Mouse (Mus musculus): ENCODE data around the gene Ncam2. TPM values are rescaled to one million over a fixed set of nuclear protein-coding genes. Genes with fewer than 3 reads are reported as not detected.

The Ncam2 gene
- total and polyA plus RNA-seq, 3 experiments, result 0.02 to 0.09 (median 0.05) TPM

DNA sequence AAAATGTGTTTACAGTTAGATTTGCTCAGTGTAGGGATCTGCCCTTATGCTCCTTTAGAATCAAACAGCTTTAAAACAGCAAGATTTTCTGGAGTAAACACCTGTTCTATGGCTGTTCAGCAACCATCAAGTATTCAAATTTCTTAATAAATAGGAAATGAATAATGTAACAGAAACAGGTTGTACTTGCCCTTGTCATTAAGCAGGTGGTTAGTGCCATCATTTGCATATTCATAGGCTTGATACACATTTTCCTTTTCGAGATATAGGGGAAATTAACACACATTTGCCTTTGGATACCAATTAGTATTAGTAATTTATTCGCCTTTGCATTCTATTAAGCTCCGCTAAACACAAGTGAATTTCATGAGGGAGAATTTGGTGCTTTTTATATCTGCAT lies 335.7 kb downstream of the Ncam2 start:
- no peak for TF ChIP-seq POLR2A (IDR thresholded peaks at IDR 0.05; ENCODE audit: insufficient read depth, low read depth, low read length)
- no peak for TF ChIP-seq CTCF (IDR thresholded peaks at IDR 0.05)
- TF ChIP-seq EP300 (IDR thresholded peaks at IDR 0.05; ENCODE audit: insufficient read depth, low read depth, low read length), result no peak
- H3K27me3 ChIP-seq (ENCODE audit: control insufficient read depth, insufficient read depth, low read length), result no peaks in the 10 kb centered on the region
- H3K36me3 ChIP-seq (ENCODE audit: control insufficient read depth, insufficient read depth, low read length), result no peaks in the 10 kb centered on the region
- H3K79me2 ChIP-seq (replicated peaks; ENCODE audit: control insufficient read depth, insufficient read depth, low read length), result no peaks in the 10 kb centered on the region
- H3K9ac ChIP-seq (ENCODE audit: low read depth, low read length), result no peak overlapping the region
- H3K27ac ChIP-seq, result no peak overlapping the region
- WGBS, result 65% methylated on average over 3 of the region's 3 CpGs
- intact Hi-C loops (cut with DNase I), result no loop called here
- DNase-seq, result no peak
- no peaks in the 10 kb centered on the region for H3K4me1 ChIP-seq (ENCODE audit: control insufficient read depth, insufficient read depth, low read length)
- H3K4me3 ChIP-seq, result no peak overlapping the region

DNA sequence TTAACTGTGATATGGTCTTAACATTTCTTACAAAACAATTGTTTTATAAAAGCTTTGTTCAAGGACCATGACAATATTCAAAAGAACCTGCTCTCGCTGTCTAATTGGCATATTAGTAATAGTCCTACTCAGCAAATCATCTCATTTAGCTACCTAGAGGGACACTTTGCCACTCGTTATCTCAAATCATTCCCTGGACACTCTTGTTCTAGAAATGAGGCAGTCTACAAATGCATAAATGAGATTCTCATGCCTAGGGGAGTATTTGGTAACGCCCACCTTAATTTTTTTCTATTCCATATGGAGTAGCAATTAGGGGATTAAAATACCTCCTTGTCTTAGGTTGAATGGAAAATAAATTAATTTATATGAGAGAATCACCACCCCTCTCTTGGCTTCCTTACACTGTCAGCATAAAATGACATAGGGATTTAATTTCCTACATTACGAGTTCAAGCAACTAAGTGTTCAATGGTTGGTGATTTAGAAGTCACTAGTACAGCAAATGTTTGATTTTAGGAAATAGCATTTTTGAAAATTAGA lies 387.1 kb downstream of the Ncam2 start:
- Histone ChIP-seq H3K9ac (ENCODE audit: low read depth, low read length) (no peak overlapping the region), H3K4me3 (no peak overlapping the region), H3K27ac (no peak overlapping the region), H3K27me3 (ENCODE audit: control insufficient read depth, insufficient read depth, low read length) (no peaks in the 10 kb centered on the region), H3K4me1 (ENCODE audit: control insufficient read depth, insufficient read depth, low read length) (no peaks in the 10 kb centered on the region), H3K79me2 (replicated peaks; ENCODE audit: control insufficient read depth, insufficient read depth, low read length) (no peaks in the 10 kb centered on the region), H3K36me3 (ENCODE audit: control insufficient read depth, insufficient read depth, low read length) (no peaks in the 10 kb centered on the region)
- TF ChIP-seq EP300 (IDR thresholded peaks at IDR 0.05; ENCODE audit: insufficient read depth, low read depth, low read length) (no peak), CTCF (IDR thresholded peaks at IDR 0.05) (no peak), POLR2A (IDR thresholded peaks at IDR 0.05; ENCODE audit: insufficient read depth, low read depth, low read length) (no peak)
- intact Hi-C loops (cut with DNase I), result no loop called here
- no peak for DNase-seq
- WGBS, result 67% methylated on average over 4 of the region's 4 CpGs

DNA sequence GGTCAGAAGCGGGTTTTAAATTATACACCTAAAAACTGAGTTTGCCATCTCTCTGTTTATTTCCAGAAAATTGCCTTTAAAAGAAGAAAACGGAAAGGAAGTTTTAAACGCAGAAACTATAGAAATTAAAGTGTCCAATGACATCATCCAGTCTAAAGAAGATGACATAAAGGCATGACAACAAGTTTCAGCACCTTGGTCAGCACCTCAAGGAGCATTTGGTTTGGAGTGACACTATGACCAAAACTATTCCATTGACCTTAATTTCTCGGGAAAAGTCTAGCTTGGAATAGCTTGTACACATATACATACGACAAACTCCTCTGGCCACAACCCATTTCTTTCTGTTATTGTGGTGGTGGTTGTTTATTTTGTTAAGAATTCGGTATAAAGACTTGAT lies 422.8 kb downstream of the Ncam2 start:
- no peak overlapping the region for H3K9ac ChIP-seq (ENCODE audit: low read depth, low read length)
- H3K27ac ChIP-seq, result no peak overlapping the region
- no peak overlapping the region for H3K4me3 ChIP-seq
- H3K79me2 ChIP-seq (replicated peaks; ENCODE audit: control insufficient read depth, insufficient read depth, low read length), result no peaks in the 10 kb centered on the region
- no peaks in the 10 kb centered on the region for H3K36me3 ChIP-seq (ENCODE audit: control insufficient read depth, insufficient read depth, low read length)
- intact Hi-C loops (cut with DNase I), result no loop called here
- no peaks in the 10 kb centered on the region for H3K4me1 ChIP-seq (ENCODE audit: control insufficient read depth, insufficient read depth, low read length)
- WGBS, result 37% methylated on average over 6 of the region's 6 CpGs
- no peak for DNase-seq
- TF ChIP-seq CTCF (IDR thresholded peaks at IDR 0.05) (no peak), POLR2A (IDR thresholded peaks at IDR 0.05; ENCODE audit: insufficient read depth, low read depth, low read length) (no peak), EP300 (IDR thresholded peaks at IDR 0.05; ENCODE audit: insufficient read depth, low read depth, low read length) (no peak)
- no peaks in the 10 kb centered on the region for H3K27me3 ChIP-seq (ENCODE audit: control insufficient read depth, insufficient read depth, low read length)

DNA sequence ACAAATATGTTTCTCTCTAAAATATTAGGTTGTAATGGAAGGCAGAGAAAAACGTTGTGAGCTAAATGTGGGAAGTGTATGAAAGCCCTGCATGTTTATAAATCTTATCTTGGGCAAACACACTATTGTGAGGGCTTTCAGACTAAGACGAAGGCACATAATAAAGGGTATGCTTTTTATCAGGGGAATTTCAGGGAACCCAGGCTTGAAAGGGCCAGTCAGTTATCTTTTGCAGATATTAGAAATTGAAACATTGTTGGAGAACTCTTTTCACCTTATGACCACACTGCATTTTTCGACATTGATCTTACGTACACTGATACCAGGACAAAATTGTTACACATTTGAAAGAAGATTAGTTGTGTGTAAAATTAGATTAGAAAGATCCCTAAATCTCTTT lies 423.3 kb downstream of the Ncam2 start:
- Histone ChIP-seq H3K36me3 (ENCODE audit: control insufficient read depth, insufficient read depth, low read length) (no peaks in the 10 kb centered on the region), H3K27me3 (ENCODE audit: control insufficient read depth, insufficient read depth, low read length) (no peaks in the 10 kb centered on the region), H3K9ac (ENCODE audit: low read depth, low read length) (no peak overlapping the region), H3K4me1 (ENCODE audit: control insufficient read depth, insufficient read depth, low read length) (no peaks in the 10 kb centered on the region), H3K4me3 (no peak overlapping the region), H3K27ac (no peak overlapping the region), H3K79me2 (replicated peaks; ENCODE audit: control insufficient read depth, insufficient read depth, low read length) (no peaks in the 10 kb centered on the region)
- no peak for DNase-seq
- intact Hi-C loops (cut with DNase I), result no loop called here
- 61% methylated on average over 4 of the region's 4 CpGs for WGBS
- TF ChIP-seq EP300 (IDR thresholded peaks at IDR 0.05; ENCODE audit: insufficient read depth, low read depth, low read length) (no peak), POLR2A (IDR thresholded peaks at IDR 0.05; ENCODE audit: insufficient read depth, low read depth, low read length) (no peak), CTCF (IDR thresholded peaks at IDR 0.05) (no peak)

DNA sequence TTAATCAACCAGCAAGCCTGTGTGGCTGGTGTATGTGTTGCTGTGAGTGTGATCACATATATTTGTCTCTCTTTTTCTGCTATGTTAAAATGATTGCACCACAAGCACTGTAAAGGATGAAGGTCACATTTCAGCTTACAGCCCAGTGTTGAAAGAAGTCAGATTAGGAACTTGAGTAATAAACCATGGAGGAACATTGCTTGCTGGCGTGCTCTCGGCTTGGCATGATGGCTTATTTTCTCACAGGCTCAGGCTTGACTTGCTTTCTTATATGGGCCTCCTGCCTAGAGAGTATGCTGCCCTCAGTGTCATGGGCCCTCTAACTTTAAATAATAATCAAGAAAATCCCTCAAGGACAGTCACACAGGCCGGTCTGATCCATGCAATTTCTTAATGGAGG lies 449.8 kb downstream of the Ncam2 start:
- WGBS, result 60% methylated on average over 3 of the region's 3 CpGs
- TF ChIP-seq POLR2A (IDR thresholded peaks at IDR 0.05; ENCODE audit: insufficient read depth, low read depth, low read length) (no peak), CTCF (IDR thresholded peaks at IDR 0.05) (no peak), EP300 (IDR thresholded peaks at IDR 0.05; ENCODE audit: insufficient read depth, low read depth, low read length) (no peak)
- Histone ChIP-seq H3K27me3 (ENCODE audit: control insufficient read depth, insufficient read depth, low read length) (no peaks in the 10 kb centered on the region), H3K4me3 (no peak overlapping the region), H3K27ac (no peak overlapping the region), H3K36me3 (ENCODE audit: control insufficient read depth, insufficient read depth, low read length) (no peaks in the 10 kb centered on the region), H3K9ac (ENCODE audit: low read depth, low read length) (no peak overlapping the region), H3K4me1 (ENCODE audit: control insufficient read depth, insufficient read depth, low read length) (no peaks in the 10 kb centered on the region), H3K79me2 (replicated peaks; ENCODE audit: control insufficient read depth, insufficient read depth, low read length) (no peaks in the 10 kb centered on the region)
- intact Hi-C loops (cut with DNase I), result no loop called here
- no peak for DNase-seq

DNA sequence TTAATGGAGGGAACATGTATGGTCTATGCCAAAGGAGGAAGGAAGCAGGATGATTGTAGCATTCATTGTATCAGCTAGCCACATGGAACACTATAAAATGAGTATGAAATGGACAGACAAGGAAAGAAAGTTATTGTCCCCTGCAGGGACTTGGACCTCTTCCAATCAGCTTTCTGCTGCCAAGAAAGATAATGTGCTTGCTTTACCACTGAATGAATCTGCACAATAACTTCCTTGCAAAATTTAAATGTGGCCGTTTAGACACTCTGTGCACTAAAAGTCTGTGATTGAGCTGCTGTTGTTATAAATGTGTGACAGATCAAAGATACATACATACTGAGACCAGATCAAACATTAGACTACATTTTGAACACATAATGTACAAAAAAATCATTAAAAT lies 451.1 kb downstream of the Ncam2 start:
- intact Hi-C loops (cut with DNase I), result no loop called here
- WGBS, result 9% methylated on average over 1 of the region's 1 CpGs

More for the DNA sequence above, 451.1 kb downstream of the Ncam2 start:
- DNase-seq, result no peak
- TF ChIP-seq EP300 (IDR thresholded peaks at IDR 0.05; ENCODE audit: insufficient read depth, low read depth, low read length), result no peak
- no peak for TF ChIP-seq POLR2A (IDR thresholded peaks at IDR 0.05; ENCODE audit: insufficient read depth, low read depth, low read length)
- TF ChIP-seq CTCF (IDR thresholded peaks at IDR 0.05), result no peak
- Histone ChIP-seq H3K4me3 (no peak overlapping the region), H3K27me3 (ENCODE audit: control insufficient read depth, insufficient read depth, low read length) (no peaks in the 10 kb centered on the region), H3K4me1 (ENCODE audit: control insufficient read depth, insufficient read depth, low read length) (no peaks in the 10 kb centered on the region), H3K79me2 (replicated peaks; ENCODE audit: control insufficient read depth, insufficient read depth, low read length) (no peaks in the 10 kb centered on the region), H3K36me3 (ENCODE audit: control insufficient read depth, insufficient read depth, low read length) (no peaks in the 10 kb centered on the region), H3K9ac (ENCODE audit: low read depth, low read length) (no peak overlapping the region), H3K27ac (no peak overlapping the region)
